Mouse (Mus musculus) layer of hippocampus, postnatal 25 days (tissue): Measurements from ENCODE around the gene Hoxd13. TPM values are rescaled to one million over a fixed set of nuclear protein-coding genes. Genes with fewer than 3 reads are reported as not detected.
A peak's percentile ranks its signal among the peaks of the same experiment; 100 is the strongest.

Experiments
- DNase-seq, 2 experiments: peaks; one replicate each; pipeline ENCODE4 v3.0.0; 2022; ENCODE audit warnings: mixed read lengths in 2 of 2, low spot score in 1 of 2; ENCODE audit errors: extremely low spot score in 1 of 2
- total RNA-seq, 2 experiments: library from RNA; stranded (reverse); gene quantifications; 2 replicates each; pipeline ENCODE4 v1.2.3; 2021

Hoxd13 gene
- total RNA-seq, 2 experiments from 2014 or later, result not detected

- no peak for DNase-seq
Measured at GRCm38 (mm10) chr2:74691022-74691951, 23.2 kb downstream of the Hoxd13 start, which contains the start of gene Hoxd10. Gene Hoxd10 (plus strand): TSS chr2:74691924.

GRCm38 (mm10) chr2:74691995-74692807 is 24.1 kb downstream of the Hoxd13 start:
- DNase-seq, result no peak

- DNase-seq, result no peak
Measured at GRCm38 (mm10) chr2:74692808-74693431, 24.8 kb downstream of the Hoxd13 start.

GRCm38 (mm10) chr2:74693432-74693827 is 25.3 kb downstream of the Hoxd13 start:
- DNase-seq, result no peak

GRCm38 (mm10) chr2:74694066-74694465 is 26.0 kb downstream of the Hoxd13 start:
- no peak for DNase-seq

- DNase-seq, result no peak
Measured at GRCm38 (mm10) chr2:74695383-74695782, 27.3 kb downstream of the Hoxd13 start.

- DNase-seq, result no peak
Measured at GRCm38 (mm10) chr2:74695813-74696430, 27.8 kb downstream of the Hoxd13 start.

GRCm38 (mm10) chr2:74696442-74697335 is 28.6 kb downstream of the Hoxd13 start:
- DNase-seq, result no peak

- no peak for DNase-seq
Measured at GRCm38 (mm10) chr2:74697567-74698121, 29.5 kb downstream of the Hoxd13 start, which contains the start of gene Hoxd9. Gene Hoxd9 (plus strand): TSS chr2:74697727.

- no peak for DNase-seq
Measured at GRCm38 (mm10) chr2:74698201-74699052, 30.3 kb downstream of the Hoxd13 start.

GRCm38 (mm10) chr2:74699053-74699430 is 30.9 kb downstream of the Hoxd13 start:
- no peak for DNase-seq

- DNase-seq, result no peak
Measured at GRCm38 (mm10) chr2:74699664-74700545, 31.8 kb downstream of the Hoxd13 start.

- no peak for DNase-seq
Measured at GRCm38 (mm10) chr2:74700546-74701112, 32.5 kb downstream of the Hoxd13 start.

GRCm38 (mm10) chr2:74701949-74702819 is 34.1 kb downstream of the Hoxd13 start:
- peak; percentile 68 to 94 for DNase-seq

GRCm38 (mm10) chr2:74702820-74703219 is 34.7 kb downstream of the Hoxd13 start:
- DNase-seq, result no peak

- no peak for DNase-seq
Measured at GRCm38 (mm10) chr2:74703317-74703716, 35.2 kb downstream of the Hoxd13 start.
